Mouse (Mus musculus) G1E (cell line): ENCODE data around the gene Rpap3.

Experiments
- CTCF ChIP-seq: IDR thresholded peaks from 2 replicates; pipeline ENCODE4 v1.5.1; 2012; ENCODE audit warnings: low read depth, low read length, inconsistent platforms, mixed read lengths
- GATA1 ChIP-seq: IDR thresholded peaks from 2 replicates; pipeline ENCODE4 v1.6.1; 2012; ENCODE audit warnings: borderline replicate concordance, low read length, inconsistent platforms, mixed read lengths

GRCm38 (mm10) chr15:97672211-97672765 is 33.3 kb downstream of the Rpap3 start:
- TF ChIP-seq CTCF (no peak), GATA1 (no peak)
